Mouse (Mus musculus) C2C12 (cell line): Measurements from ENCODE around the gene Adamts20.

Source experiments
- CTCF ChIP-seq: IDR thresholded peaks from one replicate; pipeline ENCODE4 v1.5.1; 2011; ENCODE audit not compliant: control insufficient read depth, insufficient read depth, insufficient read length
- MYOD1 ChIP-seq: IDR thresholded peaks from one replicate; pipeline ENCODE4 v1.6.1; 2011; ENCODE audit warnings: low read depth; ENCODE audit not compliant: control insufficient read depth, insufficient read length
- MYOG ChIP-seq: IDR thresholded peaks from one replicate; pipeline ENCODE4 v1.6.1; 2011; ENCODE audit not compliant: control insufficient read depth, insufficient read length; ENCODE audit errors: extremely low read depth
- USF1 ChIP-seq: IDR thresholded peaks from one replicate; pipeline ENCODE4 v1.6.1; 2011; ENCODE audit warnings: low read depth, mild to moderate bottlenecking, control low read depth, moderate library complexity

DNA sequence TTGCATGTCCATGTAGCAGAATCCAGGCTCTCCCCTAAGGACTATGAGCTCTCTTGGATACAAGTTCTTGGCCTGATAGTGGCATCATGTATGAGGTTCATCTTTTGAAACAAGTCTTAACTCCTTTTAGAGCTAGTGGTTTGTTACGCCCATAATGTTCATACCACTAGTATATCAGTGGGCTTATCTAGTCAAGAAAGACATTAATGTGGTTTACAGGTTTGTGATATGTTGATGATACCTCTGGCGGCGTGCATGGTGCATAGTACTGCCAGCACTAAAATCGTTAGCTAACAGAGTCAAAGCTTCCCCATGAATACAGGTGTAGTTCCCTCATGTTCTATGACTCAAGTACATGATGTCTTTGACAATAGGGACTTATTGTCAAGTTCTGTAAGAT lies 205.7 kb downstream of the Adamts20 start:
- TF ChIP-seq USF1 (no peak), CTCF (no peak), MYOG (no peak), MYOD1 (no peak)
